Mouse (Mus musculus): ENCODE measurements at regions not wholly inside any gene's neighbourhood (a gene's known extent, or its start where the extent isn't known, plus 50 kb on each side); places are given as distances from the start of the nearest gene placed in this dataset.

GRCm38 (mm10) chr14:90935626-90936025 is 2464.4 kb upstream of the Pcdh20 start:
- peak in 1 of 2 experiments; percentile 20 for DNase-seq

- no peak for DNase-seq
Observed at GRCm38 (mm10) chr14:90905270-90905669, 2434.1 kb upstream of the Pcdh20 start.

- DNase-seq = no peak
Observed at GRCm38 (mm10) chr14:90889738-90890137, 2418.5 kb upstream of the Pcdh20 start.

Data from lung, postnatal 4 days (tissue).